ENCODE assay signal across 8 mouse cellular contexts in genomic region chr13:91370886-91371595, GRCm38 (mm10).
DNase-seq lines count a peak whose midpoint lies in the region; ATAC-seq and TF ChIP-seq lines count a peak whose summit lies in the region.

No protein-coding gene starts in this region.

- no peaks in the 10 kb centered on the region for H3K9me3 ChIP-seq in ES-E14 (ENCODE audit: control insufficient read depth, insufficient read depth, low read depth, low read length)
- H3K9me3 ChIP-seq in forebrain, embryonic 15.5 days: no peaks in the 10 kb centered on the region

- TF ChIP-seq CTCF in lung, adult 2 months (IDR thresholded peaks at IDR 0.05; ENCODE audit: insufficient read depth, low read length): no peak

- H3K27ac ChIP-seq in ES-E14 (ENCODE audit: insufficient read depth, low read depth, low read length, poor library complexity, severe bottlenecking): no peak overlapping the region
- H3K27ac ChIP-seq in forebrain, embryonic 15.5 days (replicated peaks): peak overlapping the region; percentile 98

- no peaks in the 10 kb centered on the region for H3K27me3 ChIP-seq in forebrain, embryonic 15.5 days

- intact Hi-C loops in heart, postnatal 25 days (cut with DNase I): loop anchor here (2.0 to 10.0 kb wide), 5 partner anchors 90 to 436 kb away; partner anchors contain the start of genes Atg10, Ssbp2 and Zcchc9

- no peaks in the 10 kb centered on the region for H3K36me3 ChIP-seq in ES-E14 (ENCODE audit: control insufficient read depth, insufficient read depth, low read length, poor library complexity, severe bottlenecking)
- no peaks in the 10 kb centered on the region for H3K36me3 ChIP-seq in forebrain, embryonic 15.5 days

- H3K9ac ChIP-seq in ES-E14 (ENCODE audit: insufficient read depth, low read depth, low read length, poor library complexity, severe bottlenecking): peak overlapping the region; percentile 56; the same call in 1 of the 2 replicates
- H3K9ac ChIP-seq in forebrain, embryonic 15.5 days (replicated peaks): peak overlapping the region; percentile 40

- ATAC-seq in forebrain, embryonic 15.5 days (replicated peaks): peak; percentile 96
- ATAC-seq in neutrophil, adult 5-6 weeks (ENCODE audit: extremely low read depth, insufficient number of reproducible peaks, low FRiP score, poor library complexity, severe bottlenecking): peak; percentile 87

- peak overlapping the region; percentile 68 for H3K4me2 ChIP-seq in forebrain, embryonic 15.5 days (replicated peaks)

- H3K4me3 ChIP-seq in ES-E14 (ENCODE audit: insufficient read depth in 1 of 2, low read depth in 1 of 2, low read length in 2 of 2, poor library complexity in 1 of 2, severe bottlenecking in 1 of 2): peak overlapping the region; percentile 54 to 68
- H3K4me3 ChIP-seq in forebrain, embryonic 15.5 days: peak overlapping the region; percentile 37
- H3K4me3 ChIP-seq in lung, adult 2 months (replicated peaks; ENCODE audit: extremely low read depth, low read depth, low read length): peak overlapping the region; percentile 85

- 1% methylated on average over 28 of the region's 28 CpGs for WGBS in forebrain, embryonic 15.5 days
- WGBS in lung, adult 2 months: under 1% methylated on average over 28 of the region's 28 CpGs

- DNase-seq in ES-E14 (ENCODE audit: low read depth, low spot score): peak; percentile 69
- DNase-seq in cerebellum, adult 11-12 months: peak; percentile 82
- peak; percentile 89 for DNase-seq in heart, postnatal 25 days (ENCODE audit: low spot score)
- peak; percentile 90 to 94 for DNase-seq in layer of hippocampus, adult 18-20 months (ENCODE audit: low spot score in 2 of 2)
- DNase-seq in lung, adult 2 months: peak; percentile 84
- peak; percentile 93 to 95 for DNase-seq in thymus, adult 18-20 months

- in situ Hi-C loops in ES-E14 (cut with MboI; ENCODE audit: low sequenced_read_pairs in 2 of 2, unreplicated experiment in 2 of 2): loop anchor here in 1 of 2 experiments (5.0 kb wide), 1 partner anchor 91 kb away; the partner anchor contains the start of gene Ssbp2

- H3K4me1 ChIP-seq in ES-E14 (ENCODE audit: control insufficient read depth in 2 of 2, insufficient read depth in 2 of 2, low read length in 2 of 2, poor library complexity in 1 of 2): peaks cover 3 to 10% of the 10 kb centered on the region in 2 experiments; a peak in 3 of 4 replicates
- H3K4me1 ChIP-seq in forebrain, embryonic 15.5 days: peaks cover 78% of the 10 kb centered on the region
- H3K4me1 ChIP-seq in lung, adult 2 months (ENCODE audit: control insufficient read depth, insufficient read depth, low read length): no peaks in the 10 kb centered on the region

- TF ChIP-seq POLR2A in lung, adult 2 months (IDR thresholded peaks at IDR 0.05; ENCODE audit: borderline replicate concordance, extremely low read depth, low read depth, low read length): peak; percentile 82

TF ChIP-seq in ES-E14, 5 proteins besides CTCF, POLR2A, EP300 and RAD21:
- no peak for TF ChIP-seq MAFK (IDR thresholded peaks at IDR 0.05; ENCODE audit: insufficient read depth, low read depth, low read length)
- TF ChIP-seq ZC3H11A (IDR thresholded peaks at IDR 0.05; ENCODE audit: borderline replicate concordance, low read depth, low read length): no peak
- no peak for TF ChIP-seq ZNF384 (IDR thresholded peaks at IDR 0.05; ENCODE audit: low read depth, low read length)
- TF ChIP-seq CHD2 (IDR thresholded peaks at IDR 0.05; ENCODE audit: low read depth, low read length): no peak
- TF ChIP-seq HCFC1 (IDR thresholded peaks at IDR 0.05; ENCODE audit: borderline replicate concordance, insufficient read depth, low read length): no peak
